Mouse (Mus musculus) CH12.LX (cell line): ENCODE data around the gene Sox1. TPM values are rescaled to one million over a fixed set of nuclear protein-coding genes. Genes with fewer than 3 reads are reported as not detected.

ENCODE experiments used
- DNase-seq: peaks from one replicate; pipeline ENCODE4 v3.0.0-alpha.2; 2013; ENCODE audit errors: extremely low read depth
- H3K27ac ChIP-seq: 2 replicates; pipeline ENCODE4 v1.5.1; 2012; ENCODE audit warnings: low read depth, mild to moderate bottlenecking, control low read depth, moderate library complexity; ENCODE audit not compliant: insufficient read depth
- H3K27me3 ChIP-seq: replicated peaks from 2 replicates; pipeline ENCODE3; 2012; ENCODE audit warnings: inconsistent platforms
- H3K36me3 ChIP-seq, 2 experiments: replicated peaks in 1 of 2; 2 replicates each; pipeline versions ENCODE3 to v1.6.1; 2012; ENCODE audit warnings: inconsistent platforms in 1 of 2, low read length in 1 of 2, mild to moderate bottlenecking in 1 of 2, mixed read lengths in 1 of 2, moderate library complexity in 1 of 2; ENCODE audit not compliant: control insufficient read depth in 1 of 2, insufficient read depth in 1 of 2
- H3K4me1 ChIP-seq, 2 experiments: 2 replicates each; pipeline ENCODE4 v1.6.1; 2012; ENCODE audit warnings: inconsistent platforms in 1 of 2, moderate library complexity in 1 of 2; ENCODE audit not compliant: insufficient read depth in 2 of 2, control insufficient read depth in 1 of 2
- H3K4me2 ChIP-seq: 2 replicates; pipeline ENCODE4 v1.6.1; 2012; ENCODE audit warnings: low read depth, mild to moderate bottlenecking, control low read depth; ENCODE audit not compliant: poor library complexity, insufficient read depth, severe bottlenecking
- H3K4me3 ChIP-seq, 3 experiments: fragments of 150-350 bp in 1 of 3; sonication (generic) in 1 of 3; replicated peaks in 1 of 3; 2 replicates each; pipeline versions ENCODE3 to v1.5.1; 2011 to 2012; ENCODE audit warnings: low read depth in 2 of 3, low read length in 2 of 3, mild to moderate bottlenecking in 2 of 3, moderate library complexity in 2 of 3, control low read depth in 1 of 3, improper control_type of control experiment in 1 of 3, inconsistent platforms in 1 of 3, mixed read lengths in 1 of 3; ENCODE audit not compliant: poor library complexity in 1 of 3
- H3K79me2 ChIP-seq: replicated peaks from 2 replicates; pipeline ENCODE4 v1.6.1; 2012; ENCODE audit warnings: mild to moderate bottlenecking, moderate library complexity; ENCODE audit not compliant: control insufficient read depth, poor library complexity, insufficient read depth, severe bottlenecking; ENCODE audit errors: extremely low read depth
- H3K9ac ChIP-seq: 2 replicates; pipeline ENCODE4 v1.6.1; 2012; ENCODE audit warnings: low read depth, mild to moderate bottlenecking, control low read depth, moderate library complexity; ENCODE audit not compliant: insufficient read depth
- H3K9me3 ChIP-seq: replicated peaks from 2 replicates; pipeline ENCODE3; 2012; ENCODE audit warnings: low read length, inconsistent platforms, mixed read lengths
- BHLHE40 ChIP-seq: IDR thresholded peaks from 2 replicates; pipeline ENCODE4 v1.6.1; 2011; ENCODE audit warnings: mild to moderate bottlenecking, low read depth, low read length, improper control_type of control experiment
- CHD2 ChIP-seq: IDR thresholded peaks from 2 replicates; pipeline ENCODE4 v1.6.1; 2011; ENCODE audit warnings: low read length, improper control_type of control experiment
- GABPA ChIP-seq: IDR thresholded peaks from 2 replicates; pipeline ENCODE4 v1.6.1; 2012; ENCODE audit warnings: low read depth, low read length, improper control_type of control experiment, inconsistent platforms; ENCODE audit not compliant: insufficient replicate concordance
- HCFC1 ChIP-seq: IDR thresholded peaks from 2 replicates; pipeline ENCODE4 v1.6.1; 2012; ENCODE audit warnings: low read depth, mild to moderate bottlenecking, inconsistent platforms, low read length, improper control_type of control experiment
- IRF4 ChIP-seq: IDR thresholded peaks from 2 replicates; pipeline ENCODE4 v1.6.1; 2014; ENCODE audit warnings: low read depth, mild to moderate bottlenecking, inconsistent platforms, low read length, improper control_type of control experiment
- JUN ChIP-seq: IDR thresholded peaks from 2 replicates; pipeline ENCODE4 v1.6.1; 2011; ENCODE audit warnings: low read depth, mild to moderate bottlenecking, low read length, improper control_type of control experiment, moderate library complexity; ENCODE audit not compliant: insufficient read depth
- JUND ChIP-seq: conservative IDR thresholded peaks from 2 replicates; pipeline ENCODE4 v1.6.1; 2011; ENCODE audit warnings: low read depth, low read length, improper control_type of control experiment
- MAFK ChIP-seq: IDR thresholded peaks from 2 replicates; pipeline ENCODE4 v1.6.1; 2011; ENCODE audit warnings: low read length, improper control_type of control experiment; ENCODE audit not compliant: insufficient replicate concordance
- MAX ChIP-seq: IDR thresholded peaks from 2 replicates; pipeline ENCODE4 v1.6.1; 2011; ENCODE audit warnings: low read length, improper control_type of control experiment
- MEF2A ChIP-seq: IDR thresholded peaks from 2 replicates; pipeline ENCODE4 v1.6.1; 2014; ENCODE audit warnings: low read depth, mild to moderate bottlenecking, inconsistent platforms, low read length, improper control_type of control experiment, borderline replicate concordance
- MXI1 ChIP-seq: IDR thresholded peaks from 2 replicates; pipeline ENCODE4 v1.6.1; 2011; ENCODE audit warnings: mild to moderate bottlenecking, low read depth, low read length, improper control_type of control experiment
- NELFE ChIP-seq: IDR thresholded peaks from 2 replicates; pipeline ENCODE4 v1.6.1; 2011; ENCODE audit warnings: low read depth, low read length, improper control_type of control experiment
- PAX5 ChIP-seq: IDR thresholded peaks from 2 replicates; pipeline ENCODE4 v1.6.1; 2012; ENCODE audit warnings: low read length, inconsistent platforms, mixed read lengths
- POLR2AphosphoS2 ChIP-seq: IDR thresholded peaks from 2 replicates; pipeline ENCODE4 v1.6.1; 2011; ENCODE audit warnings: low read depth, low read length, improper control_type of control experiment
- RAD21 ChIP-seq: IDR thresholded peaks from 2 replicates; pipeline ENCODE4 v1.6.1; 2011; ENCODE audit warnings: low read depth, mild to moderate bottlenecking, low read length, improper control_type of control experiment, moderate library complexity
- RCOR1 ChIP-seq: conservative IDR thresholded peaks from 2 replicates; pipeline ENCODE4 v1.6.1; 2012; ENCODE audit warnings: low read depth, mild to moderate bottlenecking, inconsistent platforms, low read length, improper control_type of control experiment
- SIN3A ChIP-seq: IDR thresholded peaks from 2 replicates; pipeline ENCODE4 v1.6.1; 2012; ENCODE audit warnings: low read length, improper control_type of control experiment, inconsistent platforms
- UBTF ChIP-seq: IDR thresholded peaks from 2 replicates; pipeline ENCODE4 v1.6.1; 2012; ENCODE audit warnings: low read depth, mild to moderate bottlenecking, inconsistent platforms, low read length, improper control_type of control experiment, moderate library complexity
- USF2 ChIP-seq: conservative IDR thresholded peaks from 2 replicates; pipeline ENCODE4 v1.6.1; 2011; ENCODE audit warnings: low read depth, low read length, improper control_type of control experiment
- ZC3H11A ChIP-seq: IDR thresholded peaks from 2 replicates; pipeline ENCODE4 v1.6.1; 2012; ENCODE audit warnings: low read depth, mild to moderate bottlenecking, inconsistent platforms, low read length, improper control_type of control experiment
- ZMIZ1 ChIP-seq: IDR thresholded peaks from 2 replicates; pipeline ENCODE4 v1.6.1; 2012; ENCODE audit warnings: low read depth, mild to moderate bottlenecking, inconsistent platforms, low read length, improper control_type of control experiment
- dilution Hi-C: fragments of 300-500 bp; cut with MboI; formaldehyde crosslinking; loops from 2 replicates; pipeline ENCODE4 v1.14.3; 2020; ENCODE audit warnings: low sequenced_read_pairs; ENCODE audit not compliant: extremely low pct_unique_long_range_greater_than_20kb, extremely low pct_ligation_motif_present
- in situ Hi-C: fragments of 300-500 bp; cut with MboI; formaldehyde crosslinking; loops from 3 replicates; pipeline ENCODE4 v1.14.3; 2019; ENCODE audit warnings: low sequenced_read_pairs, low pct_ligation_motif_present, low pct_unique_long_range_greater_than_20kb, mixed read lengths
- polyA plus RNA-seq: library from polyadenylated mRNA; unstranded; fragments of >175 nt; gene quantifications from 2 replicates; pipeline ENCODE4 v1.2.1, GENCODE M21; 2012; ENCODE audit warnings: low read depth; ENCODE audit not compliant: insufficient read length
- total RNA-seq, 2 experiments: library from RNA; depleted of rRNA; stranded (reverse); fragments of 300-350 nt in 1 of 2; fragments of >200 nt in 1 of 2; gene quantifications; 2 replicates each; pipeline ENCODE4 v1.2.3; 2012 to 2014

The Sox1 gene
- total RNA-seq (2012; rRNA removed) (not detected in 2 replicates), total RNA-seq (2014; rRNA removed) (not detected in 2 replicates), polyA plus RNA-seq (not detected in 2 replicates)

GRCm38 (mm10) chr8:12395071-12396031 lies at the start of gene Sox1:
Sox1 (plus strand) TSS chr8:12395295.
- TF ChIP-seq ZC3H11A (no peak), UBTF (no peak), IRF4 (no peak), RAD21 (no peak), RCOR1 (no peak), MXI1 (no peak), CHD2 (no peak), USF2 (no peak), NELFE (no peak)
- Histone ChIP-seq H3K36me3 (no peaks in the 10 kb centered on the region), H3K4me3 (no peak within 1 kb of the TSS), H3K9me3 (peaks cover 28% of the 10 kb centered on the region), H3K4me2 (no peak within 1 kb of the TSS), H3K27me3 (peaks cover 9% of the 10 kb centered on the region), H3K79me2 (no peaks in the 10 kb centered on the region), H3K4me1 (no peaks in the 10 kb centered on the region), H3K27ac (no peak within 1 kb of the TSS), H3K9ac (no peak within 1 kb of the TSS)
- in situ Hi-C loops, result no loop called here
- DNase-seq, result no peak
- dilution Hi-C loops, result no loop called here

- no peaks in the 10 kb centered on the region for H3K79me2 ChIP-seq
- H3K9ac ChIP-seq, result no peak overlapping the region
- H3K4me2 ChIP-seq, result no peak overlapping the region
- TF ChIP-seq MAX (no peak), IRF4 (no peak), GABPA (no peak), PAX5 (no peak), SIN3A (no peak), ZMIZ1 (no peak), HCFC1 (no peak), MXI1 (no peak), MEF2A (no peak), MAFK (no peak), JUN (no peak), JUND (no peak), POLR2AphosphoS2 (no peak), BHLHE40 (no peak), RAD21 (no peak), RCOR1 (no peak)
- no peaks in the 10 kb centered on the region for H3K36me3 ChIP-seq
- no peak for DNase-seq
- H3K27ac ChIP-seq, result no peak overlapping the region
- in situ Hi-C loops (no loop called here), dilution Hi-C loops (no loop called here)
- H3K4me1 ChIP-seq, result no peaks in the 10 kb centered on the region
- H3K9me3 ChIP-seq, result no peaks in the 10 kb centered on the region
- H3K4me3 ChIP-seq, result no peak overlapping the region
- H3K27me3 ChIP-seq, result peaks cover 55% of the 10 kb centered on the region
These were observed 49.2 kb upstream of the Sox1 start for GRCm38 (mm10) chr8:12345881-12346280.
